Mouse (Mus musculus): ENCODE data around the gene Dynlrb2. TPM values are rescaled to one million over a fixed set of nuclear protein-coding genes. Genes with fewer than 3 reads are reported as not detected.

The Dynlrb2 gene
- polyA plus RNA-seq (2012; fragmentation: generic; extraction: Trizol) = not detected

DNA sequence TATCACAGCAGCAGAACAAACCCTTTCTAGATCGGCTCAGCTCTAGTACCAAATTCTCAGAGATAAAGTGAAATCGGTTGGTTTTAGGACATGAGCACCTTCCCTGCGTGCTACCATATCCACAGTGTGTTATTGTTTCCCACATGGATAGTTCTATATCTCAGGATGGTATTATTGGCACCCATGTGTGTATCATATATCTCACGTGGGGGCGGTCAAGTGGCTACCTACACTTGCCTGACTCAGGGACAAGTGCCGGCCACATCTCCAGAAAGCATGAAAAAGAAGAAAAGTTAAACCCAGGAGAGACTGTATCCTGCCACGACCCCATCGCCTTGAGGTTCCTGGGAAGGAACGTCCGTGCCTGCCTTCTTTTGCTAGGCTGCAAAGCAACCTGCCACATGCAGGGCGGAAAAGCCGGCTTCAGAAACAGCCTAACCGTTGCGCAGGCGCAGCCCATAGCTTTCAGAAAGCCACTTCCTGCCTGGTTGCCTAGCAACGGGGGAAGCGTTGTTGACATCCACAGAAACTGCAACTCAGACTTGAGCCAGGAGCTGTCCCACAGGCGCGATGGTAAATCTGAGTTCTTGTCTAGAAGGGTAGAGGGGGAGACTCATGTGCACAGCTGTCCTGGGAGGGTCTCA is at the start of gene Dynlrb2:
Dynlrb2 (plus strand) TSS at position 498 of the 644 bp plus-strand sequence.

Other genes starting within 250 kb of the Dynlrb2 start
- gene Cdyl2, start 228.0 kb downstream of the Dynlrb2 start, polyA plus RNA-seq (2012; fragmentation: generic; extraction: Trizol) = under 1 TPM; 0.17 to 0.48 TPM

All from C3H10T1/2 (cell line).